Mouse (Mus musculus) cerebellum, adult 11-12 months (tissue): ENCODE results near the gene 2210016F16Rik.
"Not testable (repeated sequence)": the region's sequence is repeated elsewhere in the genome, so short reads cannot be mapped to it uniquely, and the experiment has no call there.

ENCODE experiments used
- DNase-seq: peaks from one replicate; pipeline ENCODE4 v3.0.0; 2022

The 2210016F16Rik gene

DNA sequence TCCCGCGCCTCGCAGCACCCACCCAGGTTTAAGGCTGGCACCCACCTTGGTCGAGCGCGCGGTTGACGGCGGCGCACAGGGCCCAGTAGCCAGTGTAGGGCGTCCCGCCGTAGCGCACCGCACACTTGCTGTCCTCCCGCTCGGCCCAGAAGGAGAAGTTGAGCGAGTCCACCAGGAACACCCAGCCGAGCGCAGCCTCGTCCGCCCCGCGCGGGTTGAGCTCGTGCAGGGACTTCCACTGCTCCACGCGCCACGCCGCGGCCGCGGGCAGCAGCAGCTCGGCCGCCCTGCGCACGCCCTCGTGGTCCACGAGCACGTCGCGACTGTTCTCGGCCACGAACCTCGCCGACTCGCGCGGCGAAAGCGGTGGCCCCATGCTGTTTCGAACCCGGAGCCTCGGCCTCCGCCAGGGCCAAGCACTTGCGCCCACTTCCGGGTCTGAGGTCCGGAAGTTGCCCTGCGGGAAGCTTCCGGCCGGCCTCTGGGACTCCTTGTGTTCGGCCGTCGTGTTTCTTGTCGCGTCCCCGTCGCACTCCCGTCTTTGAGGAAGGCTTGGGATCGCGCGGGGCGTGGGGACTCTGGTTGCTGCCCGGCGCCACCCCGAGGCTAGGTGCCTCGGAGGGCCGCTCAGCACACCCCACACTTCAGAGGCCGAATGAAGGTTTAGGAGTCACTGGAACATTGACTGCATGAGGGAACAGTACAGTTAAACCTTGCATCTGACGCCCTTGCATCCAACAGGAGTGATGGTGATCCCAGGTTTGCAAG is at the start of gene 2210016F16Rik:
2210016F16Rik (minus strand) TSS at position 447 of the 768 bp plus-strand sequence.
- DNase-seq: peak; percentile 52

- no peak for DNase-seq
Measured at GRCm38 (mm10) chr13:58423061-58423660, 38.1 kb upstream of the 2210016F16Rik start.

- DNase-seq: no peak
Measured at GRCm38 (mm10) chr13:58422242-58422641, 37.2 kb upstream of the 2210016F16Rik start.

- no peak for DNase-seq
Measured at GRCm38 (mm10) chr13:58421026-58421425, 36.0 kb upstream of the 2210016F16Rik start.

DNA sequence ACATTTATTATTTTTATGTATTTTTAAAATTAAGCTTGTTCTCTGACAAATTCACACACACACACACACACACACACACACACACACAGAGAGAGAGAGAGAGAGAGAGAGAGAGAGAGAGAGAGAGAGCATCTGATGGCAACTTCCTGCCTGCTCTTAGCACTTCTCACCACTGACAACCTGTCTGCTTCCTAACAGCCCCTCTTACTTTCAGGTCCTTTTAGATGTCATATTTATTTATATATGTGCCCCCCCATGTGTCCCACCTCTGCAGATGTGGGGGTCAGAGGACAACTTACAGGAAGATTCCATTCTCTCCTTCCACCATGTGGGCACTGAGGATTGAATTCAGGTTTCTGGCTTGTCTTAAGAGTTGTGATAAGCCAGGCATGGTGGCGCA is 34.2 kb upstream of the 2210016F16Rik start:
- no peak for DNase-seq

DNA sequence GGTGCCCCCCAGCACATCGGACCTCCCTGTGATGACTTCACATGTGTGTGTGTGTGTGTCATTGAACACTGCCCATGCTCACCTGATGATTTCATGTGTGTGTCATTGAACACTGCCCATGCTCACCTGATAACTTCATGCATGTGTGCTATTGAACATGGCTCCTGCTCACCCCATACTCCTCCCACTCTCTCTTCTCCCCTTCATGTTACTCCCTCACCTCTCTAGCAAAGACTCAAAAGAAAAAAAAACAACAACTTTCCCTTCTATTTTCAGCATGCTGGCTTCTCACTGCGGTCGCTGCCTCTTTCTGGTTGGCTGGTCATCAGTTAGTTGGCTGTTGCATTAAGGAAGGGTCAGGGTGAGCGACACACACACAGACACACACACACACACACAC is 33.6 kb upstream of the 2210016F16Rik start:
- DNase-seq: no peak

GRCm38 (mm10) chr13:58415838-58416237 is 30.8 kb upstream of the 2210016F16Rik start:
- DNase-seq: no peak

GRCm38 (mm10) chr13:58415374-58415773 is 30.3 kb upstream of the 2210016F16Rik start:
- DNase-seq: no peak

DNA sequence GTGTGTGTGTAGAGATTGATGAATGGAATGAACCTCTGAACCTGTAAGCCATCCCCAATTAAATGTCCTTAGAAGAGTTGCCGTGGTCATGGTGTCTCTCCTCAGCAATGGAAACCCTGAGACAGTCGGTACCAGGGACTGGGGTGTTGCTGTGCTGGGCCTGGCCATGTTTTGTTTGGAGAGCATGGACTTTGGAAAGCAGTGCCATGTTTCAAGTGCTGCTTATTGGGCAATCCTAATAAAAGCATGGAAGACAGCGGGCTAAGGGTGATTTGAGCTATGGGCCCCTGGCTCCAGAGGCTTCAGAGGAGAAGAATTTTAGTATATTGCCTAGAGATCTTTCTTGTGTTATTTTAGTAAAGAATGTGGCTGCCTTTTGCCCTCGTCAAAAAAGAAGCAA is 26.0 kb upstream of the 2210016F16Rik start:
- DNase-seq: no peak

GRCm38 (mm10) chr13:58403243-58403642 is 18.2 kb upstream of the 2210016F16Rik start, which contains the start of gene Hnrnpk:
Gene Hnrnpk, minus strand, starts transcription at chr13:58403343.
- not testable (repeated sequence) for DNase-seq

DNA sequence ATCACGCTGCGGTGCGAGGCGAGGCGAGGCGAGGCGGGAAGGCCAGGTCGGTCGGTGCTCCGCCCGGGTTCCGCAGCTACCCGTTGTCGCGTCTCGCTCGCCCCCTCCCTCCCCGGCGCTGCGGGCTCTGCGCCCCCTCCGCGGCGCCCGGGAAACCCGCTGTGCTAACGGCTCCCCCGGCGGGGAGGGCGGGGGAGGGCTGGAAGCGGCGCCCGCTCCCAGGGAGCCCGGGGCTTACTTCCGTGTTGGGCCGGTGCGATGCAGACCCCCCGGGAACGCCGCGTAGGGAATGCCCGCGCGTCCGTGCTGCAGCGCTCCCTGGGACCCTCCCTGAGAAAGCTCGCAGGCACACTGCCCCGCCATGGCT is 17.7 kb upstream of the 2210016F16Rik start:
- DNase-seq: no peak

DNA sequence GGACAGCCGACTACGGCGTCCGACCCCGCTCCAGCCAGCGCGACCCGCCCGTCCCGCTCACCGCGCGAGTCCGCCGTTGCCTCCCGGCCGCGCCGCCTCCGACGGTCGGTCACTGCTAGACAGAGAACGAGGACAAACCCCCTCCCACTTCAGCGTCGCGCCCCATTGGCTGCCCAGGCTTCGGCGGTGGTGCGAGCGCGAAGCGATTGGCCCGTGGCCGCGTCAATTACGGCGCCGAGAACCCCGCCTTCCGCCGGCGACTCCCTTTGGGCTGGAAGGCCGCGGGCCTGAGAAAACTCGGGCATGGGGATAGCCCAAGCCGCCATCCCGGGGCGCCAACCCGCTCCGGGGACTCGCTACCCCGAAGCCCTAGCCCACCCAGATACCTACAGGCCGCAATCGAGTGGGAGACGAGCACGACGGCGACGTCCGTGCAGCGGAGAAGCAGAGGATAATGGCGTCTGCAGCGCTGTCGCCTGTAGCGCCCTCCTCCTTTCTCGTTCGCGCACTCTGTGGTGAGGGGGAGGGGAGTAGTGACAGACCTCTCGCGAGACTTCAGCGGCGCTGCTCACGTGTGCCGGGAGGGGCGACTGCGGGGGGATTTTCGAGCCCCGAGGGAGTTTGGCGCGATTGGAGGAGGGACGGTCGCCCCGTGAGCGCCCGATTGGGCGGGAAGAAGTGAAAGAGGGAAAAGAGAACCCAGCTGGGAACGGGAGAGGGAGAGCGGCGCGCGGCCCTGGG is 17.1 kb upstream of the 2210016F16Rik start, which contains the start of gene Rmi1:
Rmi1 (plus strand) TSS at position 246 of the 741 bp plus-strand sequence.
- DNase-seq: peak; percentile 97

- no peak for DNase-seq
Measured at GRCm38 (mm10) chr13:58401135-58402002, 16.3 kb upstream of the 2210016F16Rik start.

- DNase-seq: no peak
Measured at GRCm38 (mm10) chr13:58400576-58400975, 15.6 kb upstream of the 2210016F16Rik start.

GRCm38 (mm10) chr13:58397651-58398050 is 12.6 kb upstream of the 2210016F16Rik start:
- no peak for DNase-seq

DNA sequence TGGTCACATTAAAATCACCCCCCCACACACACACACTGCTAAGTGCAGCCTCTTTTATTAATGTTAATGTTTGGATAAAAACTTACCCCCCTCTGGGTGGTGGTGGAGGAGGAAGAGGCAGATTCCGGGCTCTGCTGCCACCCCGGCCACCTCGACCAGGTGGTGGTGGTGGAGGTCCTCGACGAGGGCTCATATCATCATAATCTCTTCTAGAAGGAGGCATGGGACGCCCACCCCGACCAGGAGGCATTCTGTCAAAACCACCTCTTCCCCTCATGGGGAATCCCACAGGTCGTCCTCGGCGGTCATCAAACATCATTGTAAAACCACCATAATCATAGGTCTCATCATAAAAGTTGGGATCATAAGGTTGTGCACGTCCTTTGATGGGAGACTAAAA is 9.4 kb upstream of the 2210016F16Rik start:
- not testable (repeated sequence) for DNase-seq

GRCm38 (mm10) chr13:58389324-58389951 is 4.4 kb upstream of the 2210016F16Rik start:
- DNase-seq: no peak

GRCm38 (mm10) chr13:58388379-58388778 is 3.4 kb upstream of the 2210016F16Rik start:
- no peak for DNase-seq

GRCm38 (mm10) chr13:58387948-58388347 is 2.9 kb upstream of the 2210016F16Rik start:
- DNase-seq: peak; percentile 23

GRCm38 (mm10) chr13:58385547-58385920 is 509 bp upstream of the 2210016F16Rik start:
- DNase-seq: no peak

- DNase-seq: no peak
Measured at GRCm38 (mm10) chr13:58384371-58384770, 654 bp downstream of the 2210016F16Rik start.

- no peak for DNase-seq
Measured at GRCm38 (mm10) chr13:58373153-58373470, 11.9 kb downstream of the 2210016F16Rik start.
